Mouse (Mus musculus) kidney, adult 8-10 months (tissue): ENCODE measurements at regions not wholly inside any gene's neighbourhood (a gene's known extent, or its start where the extent isn't known, plus 50 kb on each side); places are given as distances from the start of the nearest gene placed in this dataset.
"Not testable (repeated sequence)": the region's sequence is repeated elsewhere in the genome, so short reads cannot be mapped to it uniquely, and the experiment has no call there.

Source experiments
- DNase-seq, 2 experiments: peaks; one replicate each; pipeline ENCODE4 v3.0.0; 2022

DNA sequence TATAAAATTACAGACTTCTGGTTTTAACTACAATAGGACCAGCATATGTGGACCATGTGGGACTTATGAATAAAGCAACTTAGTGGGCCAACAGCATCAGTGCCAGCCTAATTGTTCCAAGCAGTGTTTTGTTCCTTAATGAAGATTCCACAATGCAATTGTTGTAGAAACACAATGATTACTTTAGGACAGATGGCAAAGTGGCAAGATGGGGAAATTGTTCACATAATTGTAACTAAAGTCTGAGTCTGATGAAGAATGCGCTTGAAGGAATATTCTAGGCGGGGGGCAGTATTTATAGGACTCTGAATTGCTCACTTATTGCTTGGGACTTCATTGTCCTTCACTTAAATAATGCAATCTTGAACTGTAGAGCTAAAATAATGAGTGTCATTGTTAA, 253.4 kb upstream of the Kcnj3 start:
- no peak for DNase-seq

DNA sequence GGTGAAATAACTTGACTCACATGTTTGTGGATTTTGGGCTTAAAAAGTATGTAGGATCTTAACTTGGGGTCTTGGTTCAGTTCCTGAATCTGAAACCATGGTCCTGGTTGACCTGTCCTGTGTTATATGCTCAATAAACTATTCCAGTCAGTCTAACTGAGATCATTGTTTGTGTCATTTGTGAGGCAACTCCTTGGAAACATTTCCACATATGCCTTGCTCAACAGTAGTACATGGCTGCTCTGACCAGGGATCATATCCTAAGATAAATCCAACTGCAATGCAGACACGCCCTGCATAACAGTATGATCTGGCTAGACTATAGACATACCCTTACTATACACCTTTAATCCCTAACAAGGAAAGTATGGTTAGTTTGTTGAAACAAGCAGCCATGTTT, 228.9 kb upstream of the Kcnj3 start:
- no peak for DNase-seq

DNA sequence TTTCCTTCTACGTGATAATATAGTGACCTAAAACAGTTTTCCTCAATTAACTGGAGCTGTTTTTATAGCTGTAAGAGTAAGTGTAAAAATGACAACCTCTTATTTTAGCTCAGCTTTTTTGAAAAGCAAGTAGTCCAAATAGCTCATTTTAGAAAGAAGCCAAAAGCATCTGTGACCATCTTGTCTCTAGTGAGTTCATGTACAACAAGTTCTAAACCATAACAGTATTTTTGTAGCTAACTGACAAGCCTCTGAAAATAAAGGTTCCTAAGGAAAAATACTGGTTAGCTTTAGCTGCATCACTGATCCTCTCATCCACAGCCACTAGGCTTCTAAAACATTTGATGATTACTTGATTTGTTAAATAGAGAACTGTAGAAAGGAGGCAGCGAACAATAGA, 227.2 kb upstream of the Kcnj3 start:
- DNase-seq: no peak

DNA sequence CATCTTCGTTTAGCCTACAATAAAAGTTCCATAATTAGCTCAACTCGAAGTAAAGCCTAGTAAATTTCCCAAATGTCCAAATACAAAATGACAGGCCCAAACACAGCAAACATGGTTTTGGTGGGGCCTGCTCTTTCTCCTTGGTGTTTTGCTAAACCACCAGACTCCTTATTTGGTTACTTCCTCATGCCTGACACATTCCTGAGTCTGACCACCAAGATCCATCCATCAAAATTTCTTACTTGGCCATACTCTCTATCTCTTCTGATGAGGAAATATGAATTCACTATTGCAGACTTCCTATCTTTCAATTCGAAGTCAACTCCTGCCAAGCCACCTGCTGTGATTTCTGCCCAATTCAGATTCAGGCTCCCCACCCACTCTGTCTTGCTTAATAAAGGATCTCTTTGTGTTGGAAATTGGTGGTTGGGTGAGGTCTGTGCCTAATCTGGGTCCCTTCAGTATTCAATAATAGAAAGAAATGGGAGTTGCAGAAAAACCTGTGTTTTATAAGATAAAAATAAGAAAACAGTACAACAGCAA, 225.9 kb upstream of the Kcnj3 start:
- no peak for DNase-seq

DNA sequence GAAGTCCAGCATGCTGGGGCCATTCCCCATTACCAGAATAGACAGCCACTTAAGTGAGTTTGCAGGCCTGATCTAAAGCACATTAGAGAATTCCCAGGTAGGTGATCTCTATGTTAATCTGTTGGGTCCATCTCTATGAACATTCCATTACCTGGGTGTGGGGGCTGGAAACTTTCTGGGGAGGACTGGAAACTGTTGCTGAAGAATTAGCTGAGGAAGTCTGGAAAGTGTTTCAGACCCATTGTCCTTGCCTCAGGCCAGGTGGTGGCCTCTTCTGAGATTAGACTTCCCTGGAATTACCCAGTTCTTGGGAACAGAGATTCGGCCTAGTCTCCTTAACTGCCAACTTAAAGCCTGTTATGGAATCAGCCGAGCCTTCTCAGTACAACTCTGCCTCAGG, 224.5 kb upstream of the Kcnj3 start:
- DNase-seq: no peak

DNA sequence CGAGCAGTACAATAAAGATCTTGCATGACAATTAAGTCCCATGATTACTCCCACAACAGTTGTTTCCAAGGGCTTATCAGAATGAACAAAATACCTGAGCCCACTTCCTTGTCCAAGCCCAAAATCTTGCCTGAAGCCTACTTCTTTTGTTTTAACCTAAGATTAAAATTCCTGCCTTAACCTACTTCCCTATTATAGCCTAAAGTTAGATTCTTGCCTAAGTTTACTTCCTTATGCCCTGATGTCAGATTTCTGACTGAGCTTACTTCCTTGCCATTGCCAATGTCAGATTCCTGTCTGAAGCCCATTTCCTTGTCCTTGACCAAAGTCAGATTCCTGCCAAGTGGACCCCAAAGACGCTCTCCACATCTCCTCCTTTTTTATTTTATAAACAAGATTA, 213.7 kb upstream of the Kcnj3 start:
- DNase-seq: no peak

DNA sequence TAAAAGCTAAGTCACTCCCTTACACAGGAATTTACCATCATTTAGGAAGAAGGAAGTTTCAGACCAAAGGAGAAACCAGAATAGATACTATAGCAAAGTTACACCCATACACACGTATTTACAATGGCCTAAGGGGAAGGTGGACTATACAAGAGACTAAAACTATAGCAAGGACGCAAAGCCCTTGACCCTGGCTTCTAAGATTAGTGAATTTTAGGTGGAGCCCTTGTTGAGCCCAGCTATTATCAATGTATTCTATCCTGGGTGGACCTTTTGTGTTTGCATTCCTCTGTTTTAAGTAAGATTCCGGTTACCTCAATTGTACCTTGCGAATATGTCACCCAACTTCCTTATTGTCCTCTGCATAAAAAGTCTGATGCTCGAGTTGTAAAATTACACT, 213.0 kb upstream of the Kcnj3 start:
- not testable (repeated sequence) for DNase-seq

DNA sequence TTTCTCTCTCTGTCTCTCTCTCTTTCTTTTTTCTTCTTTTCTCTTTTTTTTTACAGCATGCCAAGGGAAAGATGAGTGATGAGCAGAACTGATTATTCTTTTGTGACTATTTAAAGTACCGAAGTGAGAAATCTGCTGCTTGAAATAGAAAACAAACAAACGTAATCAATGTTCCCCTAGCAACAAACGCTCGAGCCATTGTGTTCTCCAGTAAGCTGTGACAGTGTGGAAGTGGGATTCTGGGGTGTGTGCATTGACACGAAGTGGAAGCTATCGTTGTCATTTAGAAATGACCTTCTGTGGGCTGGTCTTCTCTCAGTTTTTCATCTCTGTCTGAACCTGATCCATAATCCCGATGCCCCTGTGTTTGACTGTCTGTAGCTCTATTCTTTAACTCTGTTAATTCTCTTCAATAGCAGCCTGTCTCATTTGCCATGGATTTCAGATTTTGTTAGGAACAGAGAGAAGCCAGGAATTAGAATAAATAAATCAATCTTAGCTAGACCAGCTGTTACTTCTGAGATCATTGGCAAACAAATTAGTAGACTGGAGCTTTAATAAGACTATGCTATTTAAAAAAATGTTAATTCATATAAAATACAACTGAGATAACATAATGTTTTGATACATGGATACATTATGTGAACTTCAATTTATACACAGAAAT, 207.5 kb upstream of the Kcnj3 start:
- DNase-seq: no peak

DNA sequence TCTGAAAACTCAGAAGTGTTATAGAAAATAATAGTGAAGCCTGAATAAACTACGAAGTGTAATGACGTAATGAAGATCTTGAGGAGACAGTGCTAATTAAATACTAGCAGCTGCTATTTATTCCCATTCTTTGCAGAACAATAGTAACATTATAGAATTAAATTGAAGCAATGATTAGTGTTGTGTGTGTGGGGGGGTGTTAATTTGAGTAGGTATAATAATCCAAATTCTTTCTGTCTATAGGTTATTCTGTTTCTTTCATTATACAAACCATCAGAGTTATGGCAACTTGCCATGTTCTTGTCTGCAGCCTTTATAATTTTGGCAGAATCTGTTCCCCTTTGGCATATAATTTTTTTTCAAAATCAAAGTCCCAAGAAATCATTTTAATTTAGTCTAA, 203.9 kb upstream of the Kcnj3 start:
- no peak for DNase-seq

DNA sequence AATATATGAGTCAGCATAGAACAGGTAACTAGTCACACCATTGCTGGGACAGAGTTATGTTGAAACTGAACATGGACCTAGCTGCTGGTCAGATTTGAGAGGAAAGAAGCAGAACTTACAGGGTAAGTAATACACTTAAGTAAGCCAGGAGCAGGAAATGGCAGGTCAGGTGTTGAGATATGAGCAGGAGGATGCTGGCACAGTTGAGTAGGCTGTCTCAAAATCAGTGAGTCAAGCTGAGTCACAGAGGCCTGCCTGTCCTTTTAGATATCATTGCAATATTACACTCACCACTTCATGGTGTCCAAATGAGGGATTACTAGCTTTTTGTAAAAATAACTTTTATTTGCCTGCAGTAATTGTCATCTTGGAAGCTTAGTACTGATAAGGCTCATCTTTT, 182.6 kb upstream of the Kcnj3 start:
- no peak for DNase-seq

DNA sequence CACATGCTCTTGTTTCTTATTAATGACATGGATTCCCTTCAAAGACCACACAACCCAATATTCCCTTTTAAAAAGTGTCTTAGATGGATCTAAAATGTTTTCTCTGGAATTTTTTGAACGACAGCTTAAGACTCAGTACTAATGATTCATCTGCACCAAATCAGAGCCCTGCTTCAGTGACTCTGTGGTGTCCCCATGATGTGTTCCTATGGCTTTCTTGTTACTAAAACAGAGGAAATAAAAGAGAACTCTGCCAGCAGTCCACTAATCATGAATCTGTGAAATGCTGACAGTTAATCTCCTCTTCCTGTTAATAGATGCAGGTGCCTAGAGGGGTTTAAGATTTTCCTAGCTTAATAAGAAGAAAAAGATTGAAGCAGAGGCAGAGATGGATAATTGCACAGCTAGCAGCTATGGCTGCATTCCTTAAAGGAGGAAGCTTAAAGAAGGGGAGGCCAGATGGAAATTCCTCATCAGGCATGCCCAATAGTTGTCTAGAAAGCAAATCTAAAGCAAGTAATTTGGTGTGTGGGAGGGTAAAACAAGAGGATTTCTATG, 173.0 kb upstream of the Kcnj3 start:
- no peak for DNase-seq

DNA sequence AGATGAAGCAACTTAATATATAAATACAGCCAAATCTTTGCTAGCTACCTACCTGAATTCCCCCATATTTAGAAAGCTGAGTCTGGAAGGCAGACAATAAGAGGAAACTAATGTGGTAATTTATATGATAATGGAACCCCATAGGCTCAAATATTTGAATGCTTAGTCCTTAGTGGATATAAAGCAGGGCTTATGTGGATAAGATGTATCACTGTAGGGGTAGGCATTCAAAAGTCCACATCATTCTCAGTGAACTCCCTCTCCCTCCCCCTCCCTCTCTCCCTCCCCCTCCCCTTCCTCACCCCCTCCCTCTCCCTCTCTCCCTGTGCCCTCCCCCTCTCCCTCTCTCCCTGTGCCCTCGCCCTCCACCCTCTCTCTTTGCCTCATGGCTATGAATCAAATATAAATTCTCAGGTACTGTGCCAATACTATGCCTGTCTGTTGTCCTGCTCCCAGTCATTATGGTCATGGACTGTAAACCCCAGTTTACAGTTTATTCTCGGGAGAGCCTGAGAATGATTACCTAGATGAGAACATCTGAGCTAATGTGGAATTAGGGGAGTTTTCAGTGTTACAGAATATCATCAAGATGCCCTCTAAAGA, 171.8 kb upstream of the Kcnj3 start:
- DNase-seq: no peak

DNA sequence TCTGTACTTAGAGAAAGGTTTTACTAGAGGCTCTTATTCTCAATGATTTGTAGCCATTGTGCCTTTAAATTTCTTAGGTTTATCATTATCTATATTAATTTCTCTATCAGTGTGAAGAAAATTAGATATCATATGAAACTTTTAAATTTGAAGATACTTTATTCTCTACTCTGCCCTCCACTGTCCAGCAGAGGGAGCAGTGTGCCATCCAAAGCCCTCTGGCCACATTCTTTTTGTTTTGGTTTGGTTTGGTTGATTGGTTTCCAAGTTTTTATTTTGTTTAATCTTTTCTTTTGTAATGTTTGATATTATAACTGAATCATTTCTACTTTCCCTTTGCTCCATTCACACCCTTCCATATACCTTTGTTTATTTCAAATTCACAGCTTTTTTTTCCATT, 129.4 kb upstream of the Kcnj3 start:
- peak in 1 of 2 experiments; percentile 15 for DNase-seq

DNA sequence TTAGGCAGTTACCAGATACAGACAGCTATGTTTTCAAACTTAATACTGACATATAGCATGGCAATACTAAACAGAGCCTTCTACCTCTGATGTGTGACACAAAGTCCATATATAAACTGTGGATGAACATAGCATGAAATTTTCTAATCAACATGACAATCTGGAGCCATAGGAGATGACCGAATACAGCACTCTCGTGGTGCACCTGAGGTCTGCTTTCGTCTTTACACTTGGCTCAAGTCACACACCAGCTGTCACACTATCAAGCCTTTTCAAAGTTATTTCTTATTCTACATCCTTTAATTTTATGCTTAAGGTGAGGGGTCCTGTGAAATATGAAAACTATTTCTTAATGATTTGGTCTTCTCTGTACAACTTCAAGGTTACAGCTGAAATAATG, 120.1 kb upstream of the Kcnj3 start:
- no peak for DNase-seq

DNA sequence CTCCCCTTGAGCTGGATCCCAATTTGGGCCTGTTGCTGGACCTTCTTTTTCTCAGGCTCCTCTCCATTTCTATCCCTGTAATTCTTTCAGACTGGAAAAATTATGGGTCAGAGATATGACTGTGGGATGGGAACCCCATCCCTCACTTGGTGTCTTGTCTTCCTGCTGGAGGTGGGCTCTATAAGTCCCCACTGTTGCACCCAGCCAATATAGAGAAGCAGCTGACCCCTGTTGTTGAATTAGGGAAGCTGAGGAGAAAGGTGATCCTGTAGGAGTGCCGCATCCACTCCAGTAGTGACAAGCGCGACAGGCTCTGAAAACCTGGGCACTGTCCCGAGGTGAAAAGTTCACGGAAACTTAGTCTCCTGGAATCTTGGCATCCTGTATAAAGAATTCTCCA, 81.7 kb upstream of the Kcnj3 start:
- DNase-seq: not testable (repeated sequence)
